Mouse (Mus musculus): ENCODE measurements at regions not wholly inside any gene's neighbourhood (a gene's known extent, or its start where the extent isn't known, plus 50 kb on each side); places are given as distances from the start of the nearest gene placed in this dataset.

DNA sequence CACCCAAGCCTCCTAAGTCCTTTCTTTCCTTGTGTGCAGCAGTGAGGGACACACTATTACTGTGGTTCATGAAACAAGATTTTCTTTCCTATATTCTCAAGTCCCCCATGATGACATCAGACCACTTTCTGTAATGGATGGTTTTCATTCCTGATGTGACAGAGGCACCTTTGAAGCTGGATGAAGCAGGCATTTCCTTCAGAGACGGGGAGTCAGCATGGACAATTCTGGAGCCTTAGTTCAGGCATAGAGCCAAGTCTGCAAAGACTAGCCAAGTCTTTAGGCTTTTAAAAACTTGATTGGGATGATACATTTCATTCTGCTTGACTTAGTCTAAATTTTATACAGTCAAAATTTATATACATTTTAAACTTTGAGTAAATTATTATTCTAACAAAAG lies 124.6 kb upstream of the Cnr1 start:
- TF ChIP-seq CTCF (conservative IDR thresholded peaks at IDR 0.05 in 1 of 2, IDR thresholded peaks at IDR 0.05 in 1 of 2; ENCODE audit: low read depth in 2 of 2, low read length in 2 of 2): no peak
- no peak for TF ChIP-seq ZKSCAN1 (IDR thresholded peaks at IDR 0.05; ENCODE audit: borderline replicate concordance, low read depth, low read length)
- no peak for TF ChIP-seq POLR2A (IDR thresholded peaks at IDR 0.05; ENCODE audit: low read depth, low read length)
- TF ChIP-seq NRF1 (IDR thresholded peaks at IDR 0.05; ENCODE audit: low read depth, low read length): no peak
- no peak for TF ChIP-seq KAT2A (IDR thresholded peaks at IDR 0.05; ENCODE audit: insufficient replicate concordance, low read length)
- Histone ChIP-seq H3K36me3 (replicated peaks in 1 of 2; ENCODE audit: control insufficient read depth in 1 of 2, insufficient read depth in 1 of 2, low read length in 1 of 2) (no peaks in the 10 kb centered on the region), H3K4me1 (ENCODE audit: control insufficient read depth in 1 of 2, insufficient read depth in 2 of 2) (no peaks in the 10 kb centered on the region), H3K27me3 (replicated peaks) (no peaks in the 10 kb centered on the region), H3K4me3 (replicated peaks in 1 of 3; ENCODE audit: low read depth in 2 of 3, low read length in 2 of 3, poor library complexity in 1 of 3) (no peak overlapping the region), H3K79me2 (replicated peaks; ENCODE audit: control insufficient read depth, extremely low read depth, insufficient read depth, poor library complexity, severe bottlenecking) (no peaks in the 10 kb centered on the region), H3K4me2 (ENCODE audit: insufficient read depth, low read depth, poor library complexity, severe bottlenecking) (no peak overlapping the region), H3K9ac (ENCODE audit: insufficient read depth, low read depth) (no peak overlapping the region), H3K27ac (ENCODE audit: insufficient read depth, low read depth) (no peak overlapping the region), H3K9me3 (replicated peaks; ENCODE audit: low read length) (no peaks in the 10 kb centered on the region)
- DNase-seq (ENCODE audit: extremely low read depth): no peak
- in situ Hi-C loops (cut with MboI; ENCODE audit: low pct_ligation_motif_present, low pct_unique_long_range_greater_than_20kb, low sequenced_read_pairs): no loop called here
- dilution Hi-C loops (cut with MboI; ENCODE audit: extremely low pct_ligation_motif_present, extremely low pct_unique_long_range_greater_than_20kb, low sequenced_read_pairs): no loop called here

- Histone ChIP-seq H3K79me2 (replicated peaks; ENCODE audit: control insufficient read depth, extremely low read depth, insufficient read depth, poor library complexity, severe bottlenecking) (no peaks in the 10 kb centered on the region), H3K36me3 (replicated peaks in 1 of 2; ENCODE audit: control insufficient read depth in 1 of 2, insufficient read depth in 1 of 2, low read length in 1 of 2) (no peaks in the 10 kb centered on the region), H3K9ac (ENCODE audit: insufficient read depth, low read depth) (no peak overlapping the region), H3K4me1 (ENCODE audit: control insufficient read depth in 1 of 2, insufficient read depth in 2 of 2) (no peaks in the 10 kb centered on the region), H3K27ac (ENCODE audit: insufficient read depth, low read depth) (no peak overlapping the region), H3K4me3 (replicated peaks in 1 of 3; ENCODE audit: low read depth in 2 of 3, low read length in 2 of 3, poor library complexity in 1 of 3) (no peak overlapping the region), H3K27me3 (replicated peaks) (no peaks in the 10 kb centered on the region), H3K4me2 (ENCODE audit: insufficient read depth, low read depth, poor library complexity, severe bottlenecking) (no peak overlapping the region), H3K9me3 (replicated peaks; ENCODE audit: low read length) (no peaks in the 10 kb centered on the region)
- in situ Hi-C loops (cut with MboI; ENCODE audit: low pct_ligation_motif_present, low pct_unique_long_range_greater_than_20kb, low sequenced_read_pairs): no loop called here
- no peak for TF ChIP-seq USF1 (IDR thresholded peaks at IDR 0.05; ENCODE audit: low read depth, low read length)
- TF ChIP-seq TBP (conservative IDR thresholded peaks at IDR 0.05; ENCODE audit: low read depth, low read length): no peak
- TF ChIP-seq RAD21 (IDR thresholded peaks at IDR 0.05; ENCODE audit: low read depth, low read length): no peak
- no peak for TF ChIP-seq MAZ (IDR thresholded peaks at IDR 0.05; ENCODE audit: low read depth, low read length)
- no peak for TF ChIP-seq JUND (conservative IDR thresholded peaks at IDR 0.05; ENCODE audit: low read depth, low read length)
- TF ChIP-seq MAFK (IDR thresholded peaks at IDR 0.05; ENCODE audit: insufficient replicate concordance, low read length): no peak
- no peak for TF ChIP-seq MAX (IDR thresholded peaks at IDR 0.05; ENCODE audit: low read length)
- dilution Hi-C loops (cut with MboI; ENCODE audit: extremely low pct_ligation_motif_present, extremely low pct_unique_long_range_greater_than_20kb, low sequenced_read_pairs): no loop called here
- no peak for DNase-seq (ENCODE audit: extremely low read depth)
Observed at GRCm38 (mm10) chr4:33812338-33812737, 112.1 kb upstream of the Cnr1 start.

DNA sequence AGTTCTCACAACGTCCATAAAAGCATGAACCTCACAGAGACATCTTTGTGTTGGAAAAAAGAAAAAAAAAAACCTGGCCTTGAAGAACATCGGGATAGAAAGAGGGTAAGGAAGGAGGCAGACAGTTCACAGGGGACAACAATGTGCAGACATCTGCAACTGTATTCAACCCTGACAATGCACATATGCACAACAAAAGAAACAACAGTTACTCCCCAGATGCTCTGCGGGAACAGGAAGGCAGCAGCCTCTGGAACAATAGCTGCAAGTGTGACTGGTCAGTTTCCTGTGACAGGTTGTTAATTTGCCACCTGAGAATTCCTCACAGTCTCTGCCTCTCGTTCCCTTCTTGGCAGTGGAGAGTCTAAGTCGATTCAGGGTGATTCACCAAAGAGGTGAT lies 100.5 kb upstream of the Cnr1 start:
- Histone ChIP-seq H3K36me3 (replicated peaks in 1 of 2; ENCODE audit: control insufficient read depth in 1 of 2, insufficient read depth in 1 of 2, low read length in 1 of 2) (no peaks in the 10 kb centered on the region), H3K27me3 (replicated peaks) (no peaks in the 10 kb centered on the region), H3K9ac (ENCODE audit: insufficient read depth, low read depth) (no peak overlapping the region), H3K79me2 (replicated peaks; ENCODE audit: control insufficient read depth, extremely low read depth, insufficient read depth, poor library complexity, severe bottlenecking) (no peaks in the 10 kb centered on the region), H3K4me2 (ENCODE audit: insufficient read depth, low read depth, poor library complexity, severe bottlenecking) (no peak overlapping the region), H3K4me1 (ENCODE audit: control insufficient read depth in 1 of 2, insufficient read depth in 2 of 2) (peaks cover 0 to 6% of the 10 kb centered on the region in 2 experiments; a peak in 1 of 4 replicates), H3K4me3 (replicated peaks in 1 of 3; ENCODE audit: low read depth in 2 of 3, low read length in 2 of 3, poor library complexity in 1 of 3) (no peak overlapping the region), H3K9me3 (replicated peaks; ENCODE audit: low read length) (no peaks in the 10 kb centered on the region), H3K27ac (ENCODE audit: insufficient read depth, low read depth) (no peak overlapping the region)
- DNase-seq (ENCODE audit: extremely low read depth): no peak
- dilution Hi-C loops (cut with MboI; ENCODE audit: extremely low pct_ligation_motif_present, extremely low pct_unique_long_range_greater_than_20kb, low sequenced_read_pairs) (no loop called here), in situ Hi-C loops (cut with MboI; ENCODE audit: low pct_ligation_motif_present, low pct_unique_long_range_greater_than_20kb, low sequenced_read_pairs) (no loop called here)
- no peak for TF ChIP-seq CTCF (conservative IDR thresholded peaks at IDR 0.05 in 1 of 2, IDR thresholded peaks at IDR 0.05 in 1 of 2; ENCODE audit: low read depth in 2 of 2, low read length in 2 of 2)
- no peak for TF ChIP-seq MYC (IDR thresholded peaks at IDR 0.05; ENCODE audit: low read depth, low read length)
- no peak for TF ChIP-seq SMC3 (IDR thresholded peaks at IDR 0.05; ENCODE audit: low read depth, low read length)
- no peak for TF ChIP-seq MEF2A (IDR thresholded peaks at IDR 0.05; ENCODE audit: borderline replicate concordance, low read depth, low read length)
- TF ChIP-seq POLR2A (IDR thresholded peaks at IDR 0.05; ENCODE audit: low read depth, low read length): no peak
- no peak for TF ChIP-seq MXI1 (IDR thresholded peaks at IDR 0.05; ENCODE audit: low read depth, low read length)
- no peak for TF ChIP-seq HCFC1 (IDR thresholded peaks at IDR 0.05; ENCODE audit: low read depth, low read length)
- no peak for TF ChIP-seq MAX (IDR thresholded peaks at IDR 0.05; ENCODE audit: low read length)
- TF ChIP-seq MAFK (IDR thresholded peaks at IDR 0.05; ENCODE audit: insufficient replicate concordance, low read length): no peak
- no peak for TF ChIP-seq TBP (conservative IDR thresholded peaks at IDR 0.05; ENCODE audit: low read depth, low read length)
- TF ChIP-seq SIN3A (IDR thresholded peaks at IDR 0.05; ENCODE audit: low read length): no peak
- TF ChIP-seq JUND (conservative IDR thresholded peaks at IDR 0.05; ENCODE audit: low read depth, low read length): no peak
- no peak for TF ChIP-seq UBTF (IDR thresholded peaks at IDR 0.05; ENCODE audit: low read depth, low read length)
- TF ChIP-seq TCF12 (IDR thresholded peaks at IDR 0.05; ENCODE audit: low read depth, low read length): no peak
- TF ChIP-seq EP300 (IDR thresholded peaks at IDR 0.05; ENCODE audit: low read length): no peak
- no peak for TF ChIP-seq PAX5 (IDR thresholded peaks at IDR 0.05; ENCODE audit: low read length)
- no peak for TF ChIP-seq ELF1 (IDR thresholded peaks at IDR 0.05; ENCODE audit: low read depth, low read length)
